Mouse (Mus musculus): ENCODE measurements around the gene Ism1. TPM values are rescaled to one million over a fixed set of nuclear protein-coding genes. Genes with fewer than 3 reads are reported as not detected.

Ism1 gene
- total and polyA plus RNA-seq, 2 experiments: 0.15 TPM; not detected in 1

GRCm38 (mm10) chr2:139728060-139728459 is 50.1 kb downstream of the Ism1 start:
- no peak for DNase-seq (ENCODE audit: extremely low read depth, low read depth, low spot score)
- H3K4me1 ChIP-seq (ENCODE audit: control insufficient read depth, insufficient read depth, low read length): no peaks in the 10 kb centered on the region
- no peaks in the 10 kb centered on the region for H3K79me2 ChIP-seq (ENCODE audit: control insufficient read depth, insufficient read depth, low read length)
- no peaks in the 10 kb centered on the region for H3K36me3 ChIP-seq (ENCODE audit: control insufficient read depth, insufficient read depth, low read length)
- 71% methylated on average over 2 of the region's 2 CpGs for WGBS
- no peak overlapping the region for H3K9ac ChIP-seq (ENCODE audit: low read depth, low read length)
- H3K27me3 ChIP-seq (ENCODE audit: control insufficient read depth, insufficient read depth, low read length): no peaks in the 10 kb centered on the region
- no peak overlapping the region for H3K27ac ChIP-seq (replicated peaks; ENCODE audit: insufficient read depth, low read depth, low read length)
- TF ChIP-seq CTCF (IDR thresholded peaks at IDR 0.05; ENCODE audit: low read depth, low read length): no peak
- H3K4me3 ChIP-seq (ENCODE audit: insufficient read depth, low read depth, low read length): no peak overlapping the region

DNA sequence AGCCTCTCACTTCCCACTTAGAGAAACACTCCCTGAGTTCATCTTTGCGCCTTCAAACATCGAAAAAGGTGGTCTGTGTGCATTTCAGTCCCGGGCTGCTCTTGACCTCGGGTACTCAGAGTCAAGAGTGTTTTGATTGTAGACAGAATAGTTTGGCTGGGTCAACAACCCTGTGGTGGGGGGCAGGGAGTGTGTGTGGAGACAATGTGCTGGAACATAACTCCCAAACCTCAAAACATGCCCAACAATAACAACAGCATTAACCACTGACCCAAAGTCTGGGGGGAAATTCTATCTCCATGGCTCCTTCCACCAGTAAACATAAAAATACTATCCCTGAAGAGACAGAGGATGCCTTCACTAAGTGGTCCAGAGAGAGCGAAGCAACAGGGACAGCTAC is 51.4 kb downstream of the Ism1 start:
- no peak overlapping the region for H3K9ac ChIP-seq (ENCODE audit: low read depth, low read length)
- TF ChIP-seq CTCF (IDR thresholded peaks at IDR 0.05; ENCODE audit: low read depth, low read length) (no peak), POLR2A (IDR thresholded peaks at IDR 0.05; ENCODE audit: extremely low read depth, insufficient read depth, low read length) (no peak)
- no peaks in the 10 kb centered on the region for H3K36me3 ChIP-seq (ENCODE audit: control insufficient read depth, insufficient read depth, low read length)
- no peaks in the 10 kb centered on the region for H3K79me2 ChIP-seq (ENCODE audit: control insufficient read depth, insufficient read depth, low read length)
- no peaks in the 10 kb centered on the region for H3K27me3 ChIP-seq (ENCODE audit: control insufficient read depth, insufficient read depth, low read length)
- H3K4me1 ChIP-seq (ENCODE audit: control insufficient read depth, insufficient read depth, low read length): no peaks in the 10 kb centered on the region
- no peak overlapping the region for H3K4me3 ChIP-seq (ENCODE audit: insufficient read depth, low read depth, low read length)
- WGBS: 64% methylated on average over 5 of the region's 5 CpGs
- no peak overlapping the region for H3K27ac ChIP-seq (replicated peaks; ENCODE audit: insufficient read depth, low read depth, low read length)
- no peak for DNase-seq (ENCODE audit: extremely low read depth, low read depth, low spot score)

DNA sequence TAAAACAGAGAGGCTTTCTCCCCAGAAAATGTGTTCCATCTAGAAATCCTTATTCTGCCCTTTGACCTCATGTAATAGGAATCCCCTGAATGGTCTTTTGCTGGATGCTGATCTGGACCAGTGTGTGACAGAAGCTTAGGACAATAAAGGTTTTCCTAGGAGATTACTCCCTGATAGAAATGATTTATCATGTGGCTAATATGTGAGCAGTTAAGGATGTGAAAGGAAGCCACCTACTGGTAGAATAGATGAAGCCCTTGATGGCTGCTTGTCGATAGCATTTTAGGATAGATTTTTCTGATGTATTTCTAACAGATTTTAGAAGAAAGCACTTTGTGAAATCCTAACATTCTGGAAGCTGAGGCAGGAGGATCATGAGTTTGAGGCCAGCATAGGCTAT is 64.4 kb downstream of the Ism1 start:
- no peak overlapping the region for H3K9ac ChIP-seq (ENCODE audit: low read depth, low read length)
- no peak for TF ChIP-seq POLR2A (IDR thresholded peaks at IDR 0.05; ENCODE audit: extremely low read depth, insufficient read depth, low read length)
- TF ChIP-seq CTCF (IDR thresholded peaks at IDR 0.05; ENCODE audit: low read depth, low read length): no peak
- no peaks in the 10 kb centered on the region for H3K4me1 ChIP-seq (ENCODE audit: control insufficient read depth, insufficient read depth, low read length)

GRCm38 (mm10) chr2:139757021-139757420 is 79.0 kb downstream of the Ism1 start:
- TF ChIP-seq CTCF (IDR thresholded peaks at IDR 0.05; ENCODE audit: low read depth, low read length) (no peak), POLR2A (IDR thresholded peaks at IDR 0.05; ENCODE audit: extremely low read depth, insufficient read depth, low read length) (no peak)
- Histone ChIP-seq H3K27me3 (ENCODE audit: control insufficient read depth, insufficient read depth, low read length) (no peaks in the 10 kb centered on the region), H3K27ac (replicated peaks; ENCODE audit: insufficient read depth, low read depth, low read length) (no peak overlapping the region), H3K79me2 (ENCODE audit: control insufficient read depth, insufficient read depth, low read length) (no peaks in the 10 kb centered on the region), H3K4me3 (ENCODE audit: insufficient read depth, low read depth, low read length) (no peak overlapping the region), H3K36me3 (ENCODE audit: control insufficient read depth, insufficient read depth, low read length) (no peaks in the 10 kb centered on the region), H3K9ac (ENCODE audit: low read depth, low read length) (no peak overlapping the region), H3K4me1 (ENCODE audit: control insufficient read depth, insufficient read depth, low read length) (no peaks in the 10 kb centered on the region)
- WGBS: 86% methylated on average over 8 of the region's 8 CpGs
- no peak for DNase-seq (ENCODE audit: extremely low read depth, low read depth, low spot score)

More for the DNA sequence above, 64.4 kb downstream of the Ism1 start:
- 65% methylated on average over 1 of the region's 1 CpGs for WGBS
- H3K27me3 ChIP-seq (ENCODE audit: control insufficient read depth, insufficient read depth, low read length): no peaks in the 10 kb centered on the region
- H3K36me3 ChIP-seq (ENCODE audit: control insufficient read depth, insufficient read depth, low read length): no peaks in the 10 kb centered on the region
- no peak overlapping the region for H3K27ac ChIP-seq (replicated peaks; ENCODE audit: insufficient read depth, low read depth, low read length)
- H3K4me3 ChIP-seq (ENCODE audit: insufficient read depth, low read depth, low read length): no peak overlapping the region
- no peaks in the 10 kb centered on the region for H3K79me2 ChIP-seq (ENCODE audit: control insufficient read depth, insufficient read depth, low read length)
- no peak for DNase-seq (ENCODE audit: extremely low read depth, low read depth, low spot score)

DNA sequence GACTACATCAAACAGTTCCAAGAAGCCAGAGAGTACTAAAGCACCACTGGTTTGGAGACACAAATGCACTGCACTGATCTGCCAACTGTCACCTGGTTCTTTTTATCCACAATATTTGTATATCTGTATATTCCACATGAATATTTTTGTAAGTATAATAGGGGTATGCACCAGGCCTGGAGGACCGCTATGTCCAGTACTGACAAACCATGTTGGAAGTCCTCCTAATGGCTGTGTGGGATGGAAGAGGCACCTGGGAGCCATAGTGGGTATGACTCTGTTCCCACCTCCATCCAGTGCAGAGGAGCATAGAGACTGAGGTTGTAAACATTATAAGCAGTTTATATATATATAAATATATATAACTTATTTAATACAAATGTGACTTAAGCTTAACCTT is 79.5 kb downstream of the Ism1 start:
- Histone ChIP-seq H3K36me3 (ENCODE audit: control insufficient read depth, insufficient read depth, low read length) (no peaks in the 10 kb centered on the region), H3K9ac (ENCODE audit: low read depth, low read length) (no peak overlapping the region), H3K79me2 (ENCODE audit: control insufficient read depth, insufficient read depth, low read length) (no peaks in the 10 kb centered on the region), H3K27me3 (ENCODE audit: control insufficient read depth, insufficient read depth, low read length) (no peaks in the 10 kb centered on the region), H3K27ac (replicated peaks; ENCODE audit: insufficient read depth, low read depth, low read length) (no peak overlapping the region), H3K4me1 (ENCODE audit: control insufficient read depth, insufficient read depth, low read length) (no peaks in the 10 kb centered on the region), H3K4me3 (ENCODE audit: insufficient read depth, low read depth, low read length) (no peak overlapping the region)
- DNase-seq (ENCODE audit: extremely low read depth, low read depth, low spot score): no peak
- 91% methylated on average over 1 of the region's 1 CpGs for WGBS
- TF ChIP-seq CTCF (IDR thresholded peaks at IDR 0.05; ENCODE audit: low read depth, low read length): no peak
- TF ChIP-seq POLR2A (IDR thresholded peaks at IDR 0.05; ENCODE audit: extremely low read depth, insufficient read depth, low read length): no peak

- no peak for DNase-seq (ENCODE audit: extremely low read depth, low read depth, low spot score)
- no peaks in the 10 kb centered on the region for H3K27me3 ChIP-seq (ENCODE audit: control insufficient read depth, insufficient read depth, low read length)
- no peak overlapping the region for H3K4me3 ChIP-seq (ENCODE audit: insufficient read depth, low read depth, low read length)
- WGBS: 76% methylated on average over 5 of the region's 5 CpGs
- H3K27ac ChIP-seq (replicated peaks; ENCODE audit: insufficient read depth, low read depth, low read length): no peak overlapping the region
- H3K4me1 ChIP-seq (ENCODE audit: control insufficient read depth, insufficient read depth, low read length): no peaks in the 10 kb centered on the region
- TF ChIP-seq CTCF (IDR thresholded peaks at IDR 0.05; ENCODE audit: low read depth, low read length) (no peak), POLR2A (IDR thresholded peaks at IDR 0.05; ENCODE audit: extremely low read depth, insufficient read depth, low read length) (no peak)
- H3K79me2 ChIP-seq (ENCODE audit: control insufficient read depth, insufficient read depth, low read length): no peaks in the 10 kb centered on the region
- H3K9ac ChIP-seq (ENCODE audit: low read depth, low read length): no peak overlapping the region
- H3K36me3 ChIP-seq (ENCODE audit: control insufficient read depth, insufficient read depth, low read length): no peaks in the 10 kb centered on the region
Observed at GRCm38 (mm10) chr2:139764355-139764754, 86.4 kb downstream of the Ism1 start.

Measured in liver, adult 2 months (tissue).